Mouse (Mus musculus): ENCODE data around the gene Ccr8. TPM values are rescaled to one million over a fixed set of nuclear protein-coding genes. Genes with fewer than 3 reads are reported as not detected.
"Not testable (repeated sequence)": the region's sequence is repeated elsewhere in the genome, so short reads cannot be mapped to it uniquely, and the experiment has no call there.

Ccr8 gene
- polyA plus RNA-seq, 1 experiment from 2014 or later, result not detected

GRCm38 (mm10) chr9:120098682-120099081 lies 6.8 kb downstream of the Ccr8 start:
- DNase-seq (ENCODE audit: low spot score), result peak; percentile 55
- no peaks in the 10 kb centered on the region for H3K36me3 ChIP-seq
- no peak overlapping the region for H3K27ac ChIP-seq (replicated peaks)
- H3K4me3 ChIP-seq, result no peak overlapping the region
- WGBS, result 22% methylated on average over 7 of the region's 7 CpGs
- H3K4me1 ChIP-seq, result no peaks in the 10 kb centered on the region
- peaks cover 10% of the 10 kb centered on the region for H3K9me3 ChIP-seq (replicated peaks)
- H3K27me3 ChIP-seq (ENCODE audit: low read depth, poor library complexity, severe bottlenecking), result no peaks in the 10 kb centered on the region

DNA sequence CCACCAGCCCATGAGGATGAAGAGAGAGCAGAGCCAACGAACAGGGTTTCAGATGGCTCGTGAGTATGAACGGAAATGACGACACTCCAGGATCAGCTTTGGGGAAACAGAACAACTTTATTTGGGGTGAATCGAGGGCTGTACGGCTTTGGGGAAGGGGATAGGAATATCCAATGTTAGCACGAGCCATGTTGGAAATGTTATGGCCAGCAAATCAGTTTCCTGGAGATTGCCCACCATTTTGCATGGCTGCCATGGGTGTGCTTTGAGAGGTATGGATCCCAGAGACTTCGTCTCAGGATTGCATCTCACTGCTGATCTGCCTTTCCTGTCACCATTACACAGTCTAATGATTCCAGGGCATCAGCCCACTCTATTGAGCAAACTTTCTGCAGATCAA lies 7.4 kb downstream of the Ccr8 start:
- WGBS, result 91% methylated on average over 8 of the region's 8 CpGs

GRCm38 (mm10) chr9:120101165-120101564 lies 9.3 kb downstream of the Ccr8 start:
- WGBS, result 86% methylated on average over 2 of the region's 2 CpGs

More for the DNA sequence above, 7.4 kb downstream of the Ccr8 start:
- no peaks in the 10 kb centered on the region for H3K36me3 ChIP-seq
- no peaks in the 10 kb centered on the region for H3K4me1 ChIP-seq
- H3K27me3 ChIP-seq (ENCODE audit: low read depth, poor library complexity, severe bottlenecking), result no peaks in the 10 kb centered on the region
- peaks cover 15% of the 10 kb centered on the region for H3K9me3 ChIP-seq (replicated peaks)
- no peak overlapping the region for H3K27ac ChIP-seq (replicated peaks)
- no peak for DNase-seq (ENCODE audit: low spot score)
- no peak overlapping the region for H3K4me3 ChIP-seq

DNA sequence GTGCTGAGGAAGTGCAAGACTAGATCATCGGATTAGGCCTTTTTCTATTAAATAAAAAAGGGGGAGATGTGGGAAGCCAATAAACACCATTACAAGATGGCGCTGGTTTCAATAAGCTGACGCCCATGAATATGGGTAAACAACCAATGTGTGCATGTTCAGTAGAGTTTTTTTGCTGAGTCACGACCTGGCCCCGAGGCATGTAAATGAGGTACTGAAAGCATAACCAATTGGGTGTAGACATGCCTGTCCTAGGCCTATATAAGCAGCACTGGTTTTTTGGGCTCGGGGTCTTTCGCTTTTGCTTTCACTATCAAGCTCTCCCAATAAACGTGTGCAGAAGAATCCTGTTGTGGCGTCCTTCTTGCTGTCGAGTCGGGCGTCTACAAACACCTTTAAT lies 17.0 kb downstream of the Ccr8 start:
- H3K27me3 ChIP-seq (ENCODE audit: low read depth, poor library complexity, severe bottlenecking); H3K27ac ChIP-seq (replicated peaks); H3K9me3 ChIP-seq (replicated peaks); DNase-seq (ENCODE audit: low spot score); H3K4me1 ChIP-seq; H3K4me3 ChIP-seq; H3K36me3 ChIP-seq: not testable (repeated sequence)
- WGBS, result 95% methylated on average over 12 of the region's 12 CpGs

More at GRCm38 (mm10) chr9:120101165-120101564, 9.3 kb downstream of the Ccr8 start:
- no peak overlapping the region for H3K4me3 ChIP-seq
- H3K4me1 ChIP-seq, result no peaks in the 10 kb centered on the region
- peaks cover 15% of the 10 kb centered on the region for H3K9me3 ChIP-seq (replicated peaks)
- H3K36me3 ChIP-seq, result no peaks in the 10 kb centered on the region
- no peak overlapping the region for H3K27ac ChIP-seq (replicated peaks)
- no peaks in the 10 kb centered on the region for H3K27me3 ChIP-seq (ENCODE audit: low read depth, poor library complexity, severe bottlenecking)
- DNase-seq (ENCODE audit: low spot score), result no peak

DNA sequence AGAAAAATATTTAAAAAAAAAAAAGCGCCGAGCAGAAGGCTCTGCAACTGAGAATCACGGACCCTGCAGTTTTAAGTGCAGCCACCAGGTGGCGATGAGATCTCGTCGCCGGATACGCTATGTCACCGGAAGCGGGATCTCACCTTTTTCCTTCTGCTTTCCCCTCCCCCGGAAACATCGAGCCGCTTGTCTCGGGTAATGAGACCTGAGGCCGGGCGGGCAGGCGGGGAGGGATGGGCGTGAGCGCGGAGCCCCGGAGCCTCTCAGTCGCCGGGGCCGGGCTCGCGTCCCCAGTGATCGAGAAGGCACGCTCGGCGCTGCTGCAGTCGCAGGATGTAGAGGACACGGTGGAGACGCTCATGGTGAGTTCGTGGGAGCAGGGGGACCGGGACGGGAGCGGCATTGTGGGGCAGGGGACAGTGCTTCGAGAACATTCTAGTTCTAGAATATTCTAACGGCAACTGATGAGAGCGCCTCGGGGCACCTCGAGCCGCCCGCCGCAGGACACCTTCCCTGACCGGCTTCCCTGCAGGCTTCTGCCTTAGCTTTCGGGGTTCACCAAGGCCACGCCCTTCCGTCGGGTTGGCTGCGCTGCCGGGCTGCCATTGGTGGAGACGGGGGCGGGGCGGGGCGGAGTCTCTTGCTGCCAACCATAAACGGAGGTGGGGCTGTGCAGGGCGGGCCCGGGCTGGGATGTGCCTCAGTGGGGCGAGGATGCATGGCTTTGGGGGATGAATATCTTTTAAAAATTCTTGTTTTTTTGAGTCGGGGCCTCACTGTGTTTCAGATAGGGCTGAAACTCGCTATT lies 18.5 kb downstream of the Ccr8 start, which contains the start of gene Slc25a38:
Gene Slc25a38, plus strand, starts transcription at position 164 of the 808 bp plus-strand sequence.
- DNase-seq (ENCODE audit: low spot score), result peak; percentile 93
- no peaks in the 10 kb centered on the region for H3K36me3 ChIP-seq
- peak within 1 kb of the TSS; percentile 71 for H3K4me3 ChIP-seq
- H3K27ac ChIP-seq (replicated peaks), result peak within 1 kb of the TSS; percentile 88
- H3K4me1 ChIP-seq, result peaks cover 10% of the 10 kb centered on the region
- H3K9me3 ChIP-seq (replicated peaks), result no peaks in the 10 kb centered on the region
- no peaks in the 10 kb centered on the region for H3K27me3 ChIP-seq (ENCODE audit: low read depth, poor library complexity, severe bottlenecking)
- 2% methylated on average over 62 of the region's 62 CpGs for WGBS

GRCm38 (mm10) chr9:120111156-120111945 lies 19.4 kb downstream of the Ccr8 start:
- Histone ChIP-seq H3K4me3 (peak overlapping the region; percentile 71), H3K27ac (replicated peaks) (peak overlapping the region; percentile 88), H3K4me1 (peaks cover 10% of the 10 kb centered on the region), H3K9me3 (replicated peaks) (no peaks in the 10 kb centered on the region), H3K36me3 (no peaks in the 10 kb centered on the region), H3K27me3 (ENCODE audit: low read depth, poor library complexity, severe bottlenecking) (no peaks in the 10 kb centered on the region)
- no peak for DNase-seq (ENCODE audit: low spot score)
- 84% methylated on average over 15 of the region's 15 CpGs for WGBS

DNA sequence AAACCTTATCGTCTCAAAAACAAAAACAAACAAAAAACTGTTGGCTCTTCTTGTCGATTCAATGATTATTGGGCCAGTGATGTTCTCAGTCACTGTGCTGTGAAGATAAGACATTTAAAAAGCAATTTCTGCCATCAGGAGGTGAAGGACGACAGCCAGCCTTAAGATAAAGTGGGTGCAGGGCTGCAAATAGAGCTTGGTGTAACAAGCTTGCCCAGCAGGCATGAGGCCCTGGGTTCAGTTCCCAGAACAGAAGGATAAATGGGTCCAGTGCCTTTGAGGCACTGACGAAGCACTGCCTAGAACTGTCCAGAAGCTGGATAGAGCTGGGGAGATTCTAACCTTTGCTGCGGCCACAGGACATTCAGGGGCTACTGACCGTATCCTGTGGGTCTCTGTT lies 20.6 kb downstream of the Ccr8 start:
- Histone ChIP-seq H3K27ac (replicated peaks) (no peak overlapping the region), H3K4me3 (no peak overlapping the region), H3K9me3 (replicated peaks) (no peaks in the 10 kb centered on the region), H3K27me3 (ENCODE audit: low read depth, poor library complexity, severe bottlenecking) (no peaks in the 10 kb centered on the region), H3K4me1 (peaks cover 10% of the 10 kb centered on the region), H3K36me3 (peaks cover 5% of the 10 kb centered on the region)
- WGBS, result 88% methylated on average over 6 of the region's 6 CpGs
- no peak for DNase-seq (ENCODE audit: low spot score)

DNA sequence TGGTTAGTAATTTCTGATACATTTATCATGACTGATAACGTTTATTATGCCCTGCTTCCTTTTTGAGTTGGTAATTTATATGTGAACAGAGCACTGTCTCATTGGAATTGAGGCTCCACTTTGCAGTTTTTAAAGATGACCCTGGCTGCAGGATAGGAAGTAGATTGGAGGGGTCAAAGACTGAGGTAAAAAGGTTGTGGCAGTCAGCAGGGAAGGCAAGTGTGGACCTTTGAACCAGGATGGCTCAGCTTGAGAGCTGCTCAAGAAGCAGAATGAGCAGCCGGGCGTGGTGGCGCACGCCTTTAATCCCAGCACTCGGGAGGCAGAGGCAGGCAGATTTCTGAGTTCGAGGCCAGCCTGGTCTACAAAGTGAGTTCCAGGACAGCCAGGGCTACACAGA lies 21.5 kb downstream of the Ccr8 start:
- no peak overlapping the region for H3K4me3 ChIP-seq
- peaks cover 15% of the 10 kb centered on the region for H3K36me3 ChIP-seq
- peaks cover 10% of the 10 kb centered on the region for H3K4me1 ChIP-seq
- H3K27ac ChIP-seq (replicated peaks), result no peak overlapping the region
- no peaks in the 10 kb centered on the region for H3K27me3 ChIP-seq (ENCODE audit: low read depth, poor library complexity, severe bottlenecking)
- DNase-seq (ENCODE audit: low spot score), result no peak
- WGBS, result 95% methylated on average over 7 of the region's 7 CpGs
- H3K9me3 ChIP-seq (replicated peaks), result no peaks in the 10 kb centered on the region

DNA sequence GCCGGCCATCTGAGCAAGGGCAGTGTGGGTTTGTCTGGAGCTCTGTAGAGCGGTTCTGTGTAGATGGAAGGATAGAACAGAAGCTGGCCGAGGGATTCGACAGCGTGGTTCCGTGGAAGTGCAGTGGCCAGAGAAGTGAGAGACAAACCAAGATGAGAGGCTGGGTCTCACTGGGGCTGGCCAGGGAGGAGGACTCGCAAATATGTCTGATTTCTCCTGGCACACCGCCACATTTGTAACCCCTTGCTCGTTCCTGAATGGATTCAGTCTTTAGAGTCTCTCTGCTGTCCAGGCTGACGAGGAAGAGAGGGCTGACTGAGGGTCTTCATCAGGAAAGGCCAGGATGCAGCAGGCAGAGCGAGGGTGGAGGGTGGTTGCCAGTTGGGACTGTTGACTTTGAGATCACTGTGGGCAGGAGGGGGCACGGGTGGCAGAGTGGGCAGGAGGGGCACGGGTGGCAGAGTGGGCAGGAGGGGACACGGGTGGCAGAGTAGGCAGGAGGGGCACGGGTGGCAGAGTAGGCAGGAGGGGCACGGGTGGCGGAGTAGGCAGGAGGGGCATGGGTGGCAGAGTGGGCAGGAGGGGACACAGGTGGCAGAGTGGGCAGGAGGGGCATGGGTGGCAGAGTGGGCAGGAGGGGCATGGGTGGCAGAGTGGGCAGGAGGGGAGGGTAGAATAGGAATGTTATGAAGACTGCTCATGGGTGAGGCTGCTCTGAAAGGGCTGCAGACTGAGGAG lies 22.3 kb downstream of the Ccr8 start:
- Histone ChIP-seq H3K27ac (replicated peaks) (peak overlapping the region; percentile 19; the same call in 1 of the 2 replicates), H3K4me3 (no peak overlapping the region), H3K36me3 (peaks cover 23% of the 10 kb centered on the region), H3K4me1 (peaks cover 10% of the 10 kb centered on the region), H3K27me3 (ENCODE audit: low read depth, poor library complexity, severe bottlenecking) (no peaks in the 10 kb centered on the region), H3K9me3 (replicated peaks) (no peaks in the 10 kb centered on the region)
- WGBS, result 91% methylated on average over 17 of the region's 17 CpGs
- DNase-seq (ENCODE audit: low spot score), result no peak

- Histone ChIP-seq H3K4me1 (peaks cover 10% of the 10 kb centered on the region), H3K36me3 (peaks cover 28% of the 10 kb centered on the region), H3K9me3 (replicated peaks) (no peaks in the 10 kb centered on the region), H3K27ac (replicated peaks) (no peak overlapping the region), H3K27me3 (ENCODE audit: low read depth, poor library complexity, severe bottlenecking) (no peaks in the 10 kb centered on the region), H3K4me3 (no peak overlapping the region)
- no peak for DNase-seq (ENCODE audit: low spot score)
- WGBS, result 93% methylated on average over 2 of the region's 2 CpGs
Observed at GRCm38 (mm10) chr9:120114789-120115151, 22.9 kb downstream of the Ccr8 start.

- peaks cover 8% of the 10 kb centered on the region for H3K4me1 ChIP-seq
- DNase-seq (ENCODE audit: low spot score), result no peak
- no peaks in the 10 kb centered on the region for H3K27me3 ChIP-seq (ENCODE audit: low read depth, poor library complexity, severe bottlenecking)
- 88% methylated on average over 5 of the region's 5 CpGs for WGBS
- no peak overlapping the region for H3K4me3 ChIP-seq
- peak overlapping the region; percentile 14; the same call in 1 of the 2 replicates for H3K27ac ChIP-seq (replicated peaks)
- H3K36me3 ChIP-seq, result peaks cover 37% of the 10 kb centered on the region
- H3K9me3 ChIP-seq (replicated peaks), result no peaks in the 10 kb centered on the region
Observed at GRCm38 (mm10) chr9:120115580-120115979, 23.7 kb downstream of the Ccr8 start.

DNA sequence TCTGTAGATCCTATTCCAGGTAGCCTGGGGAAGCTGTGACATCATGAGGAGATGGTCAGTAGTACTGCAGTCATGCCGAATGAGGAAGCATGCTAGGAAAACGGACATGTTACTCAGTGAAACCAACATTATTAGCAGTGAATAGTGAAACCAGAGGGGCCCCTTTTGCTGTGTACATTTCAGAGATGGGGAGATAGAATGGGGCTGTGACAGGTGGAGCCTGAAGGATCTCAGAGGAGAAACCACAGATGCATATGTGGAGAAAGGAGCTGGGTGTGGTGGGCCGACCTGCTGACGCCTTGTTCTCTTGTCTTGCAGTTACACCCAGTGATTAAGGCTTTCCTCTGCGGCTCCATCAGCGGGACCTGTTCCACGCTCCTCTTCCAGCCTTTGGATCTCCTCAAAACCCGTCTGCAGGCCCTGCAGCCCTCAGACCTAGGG lies 24.3 kb downstream of the Ccr8 start:
- Histone ChIP-seq H3K27ac (replicated peaks) (no peak overlapping the region), H3K27me3 (ENCODE audit: low read depth, poor library complexity, severe bottlenecking) (no peaks in the 10 kb centered on the region), H3K36me3 (peaks cover 43% of the 10 kb centered on the region), H3K9me3 (replicated peaks) (no peaks in the 10 kb centered on the region), H3K4me1 (peaks cover 2% of the 10 kb centered on the region), H3K4me3 (no peak overlapping the region)
- 77% methylated on average over 8 of the region's 8 CpGs for WGBS
- DNase-seq (ENCODE audit: low spot score), result no peak

Data from midbrain, embryonic 10.5 days (tissue).